22 mouse cellular contexts compared by ENCODE assay signal in the genomic region with DNA sequence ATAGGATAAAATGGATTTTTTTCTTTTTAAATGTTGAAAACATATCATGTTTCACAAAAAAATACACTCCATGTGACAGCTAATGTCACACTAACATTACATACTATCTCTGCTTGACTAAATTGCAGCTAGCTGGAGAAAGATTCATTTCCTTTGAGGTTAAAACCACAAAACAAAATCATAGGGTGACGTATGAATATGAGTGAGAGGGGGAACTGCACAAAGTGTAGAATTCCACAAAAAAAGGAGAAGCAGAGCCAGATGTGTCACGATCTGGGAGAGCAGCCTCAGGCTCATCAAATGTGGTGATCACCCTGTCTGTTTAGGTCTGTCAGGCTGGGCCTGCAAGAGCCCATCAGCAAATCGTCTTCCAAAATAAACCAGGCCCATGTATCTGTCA.
DNase-seq lines count a peak whose midpoint lies in the region; ATAC-seq and TF ChIP-seq lines count a peak whose summit lies in the region.
"Had no signal": no experiment of that assay in that cellular context is flagged by ENCODE, and none has a peak within 500 bp of the region (broad histone marks: within the 10 kb centered on the region; RNA-seq: fewer than 3 reads in every experiment).

No protein-coding gene starts in this region.

- TF ChIP-seq POLR2A in CH12.LX (IDR thresholded peaks at IDR 0.05; ENCODE audit: low read depth, low read length): no peak
- TF ChIP-seq POLR2A in cerebellum, adult 2 months (IDR thresholded peaks at IDR 0.05; ENCODE audit: borderline replicate concordance, insufficient read depth, low read length): no peak

- in situ Hi-C loops in CH12.LX (cut with MboI; ENCODE audit: low pct_ligation_motif_present, low pct_unique_long_range_greater_than_20kb, low sequenced_read_pairs): no loop called here

- no peaks in the 10 kb centered on the region for H3K36me3 ChIP-seq in CH12.LX (replicated peaks in 1 of 2; ENCODE audit: control insufficient read depth in 1 of 2, insufficient read depth in 1 of 2, low read length in 1 of 2)
- H3K36me3 ChIP-seq in intestine, embryonic 15.5 days: no peaks in the 10 kb centered on the region
- H3K36me3 ChIP-seq: heart, embryonic 15.5 days; limb, embryonic 13.5 days; liver, embryonic 13.5 days had no signal

- dilution Hi-C loops in CH12.LX (cut with MboI; ENCODE audit: extremely low pct_ligation_motif_present, extremely low pct_unique_long_range_greater_than_20kb, low sequenced_read_pairs): no loop called here

- no peaks in the 10 kb centered on the region for H3K27me3 ChIP-seq in CH12.LX (replicated peaks)
- no peaks in the 10 kb centered on the region for H3K27me3 ChIP-seq in intestine, embryonic 15.5 days (replicated peaks)
- no peaks in the 10 kb centered on the region for H3K27me3 ChIP-seq in cerebellum, adult 2 months (ENCODE audit: control insufficient read depth, insufficient read depth, low read length)
- H3K27me3 ChIP-seq: heart, embryonic 15.5 days; limb, embryonic 13.5 days; liver, embryonic 13.5 days had no signal

- TF ChIP-seq EP300 in CH12.LX (IDR thresholded peaks at IDR 0.05; ENCODE audit: low read length): 0 out of 2 replicates have a peak, but pooled peaks have one; percentile 1

- WGBS in intestine, embryonic 15.5 days: 46% methylated on average over 3 of the region's 3 CpGs
- WGBS in cerebellum, adult 2 months: 79% methylated on average over 3 of the region's 3 CpGs

- H3K9me3 ChIP-seq in CH12.LX (replicated peaks; ENCODE audit: low read length): no peaks in the 10 kb centered on the region
- no peaks in the 10 kb centered on the region for H3K9me3 ChIP-seq in intestine, embryonic 15.5 days
- H3K9me3 ChIP-seq: heart, embryonic 15.5 days; limb, embryonic 13.5 days; liver, embryonic 13.5 days had no signal

- H3K4me1 ChIP-seq in CH12.LX (ENCODE audit: control insufficient read depth in 1 of 2, insufficient read depth in 2 of 2): peaks cover 0 to 11% of the 10 kb centered on the region in 2 experiments; a peak in 1 of 4 replicates
- H3K4me1 ChIP-seq in intestine, embryonic 15.5 days (replicated peaks): no peaks in the 10 kb centered on the region
- no peaks in the 10 kb centered on the region for H3K4me1 ChIP-seq in cerebellum, adult 2 months (ENCODE audit: control insufficient read depth, insufficient read depth, low read length)
- H3K4me1 ChIP-seq: liver, embryonic 13.5 days had no signal

- no peak for TF ChIP-seq RAD21 in CH12.LX (IDR thresholded peaks at IDR 0.05; ENCODE audit: low read depth, low read length)

- no peak overlapping the region for H3K27ac ChIP-seq in CH12.LX (ENCODE audit: insufficient read depth, low read depth)
- H3K27ac ChIP-seq in intestine, embryonic 15.5 days: peak overlapping the region; percentile 40; the same call in 1 of the 2 replicates
- no peak overlapping the region for H3K27ac ChIP-seq in cerebellum, adult 2 months (ENCODE audit: insufficient read depth, low read length)
- H3K27ac ChIP-seq: gastrocnemius, adult 2 months; heart, embryonic 15.5 days; limb, embryonic 13.5 days; liver, embryonic 13.5 days had no signal

- no peak for ATAC-seq in intestine, embryonic 15.5 days
- ATAC-seq: inflammation-experienced regulatory T-cells, adult 6 months; midbrain, embryonic 16.5 days had no signal

- TF ChIP-seq CTCF in CH12.LX (conservative IDR thresholded peaks at IDR 0.05 in 1 of 2, IDR thresholded peaks at IDR 0.05 in 1 of 2; ENCODE audit: low read depth in 2 of 2, low read length in 2 of 2): no peak
- no peak for TF ChIP-seq CTCF in cerebellum, adult 2 months (IDR thresholded peaks at IDR 0.05; ENCODE audit: borderline replicate concordance, insufficient read depth, low read depth, low read length)

- no peak overlapping the region for H3K9ac ChIP-seq in CH12.LX (ENCODE audit: insufficient read depth, low read depth)
- H3K9ac ChIP-seq in intestine, embryonic 15.5 days: no peak overlapping the region
- H3K9ac ChIP-seq: heart, embryonic 15.5 days; limb, embryonic 13.5 days; liver, embryonic 13.5 days; lung, embryonic 14.5 days had no signal

- no peak overlapping the region for H3K4me3 ChIP-seq in CH12.LX (replicated peaks in 1 of 3; ENCODE audit: low read depth in 2 of 3, low read length in 2 of 3, poor library complexity in 1 of 3)
- no peak overlapping the region for H3K4me3 ChIP-seq in intestine, embryonic 15.5 days (replicated peaks)
- H3K4me3 ChIP-seq in cerebellum, adult 2 months (replicated peaks; ENCODE audit: insufficient read depth, low read depth, low read length): no peak overlapping the region
- H3K4me3 ChIP-seq: gastrocnemius, adult 2 months; heart, embryonic 15.5 days; limb, embryonic 13.5 days; liver, embryonic 13.5 days had no signal

- DNase-seq in heart, postnatal 10 days: peak; percentile 2 to 7
- DNase-seq in heart, postnatal 4 days: no peak
- peak; percentile 74 for DNase-seq in 3T3-L1 (ENCODE audit: low read depth, low spot score)
- DNase-seq in CH12.LX (ENCODE audit: extremely low read depth): peak; percentile 39
- DNase-seq in cerebellum, adult 2 months: no peak
- DNase-seq in testis, postnatal 10 days (ENCODE audit: low spot score): no peak
- DNase-seq: adrenal gland, postnatal 36 days; cerebellum, adult 11-12 months; cerebellum, postnatal 36 days; gastrocnemius, adult 2 months; liver, embryonic 13.5 days; lung, embryonic 14.5 days; lung, postnatal 4 days; right cerebral cortex, postnatal 14 days; spleen, adult 18-20 months; thymus, adult 18-20 months; thymus, postnatal 4 days had no signal

- peak overlapping the region; percentile 50; the same call in 1 of the 2 replicates for H3K4me2 ChIP-seq in CH12.LX (ENCODE audit: insufficient read depth, low read depth, poor library complexity, severe bottlenecking)
- H3K4me2 ChIP-seq in intestine, embryonic 15.5 days (replicated peaks): no peak overlapping the region
- H3K4me2 ChIP-seq: heart, embryonic 15.5 days; limb, embryonic 13.5 days; liver, embryonic 13.5 days; lung, embryonic 14.5 days had no signal

- intact Hi-C loops in heart, postnatal 10 days (cut with DNase I): no loop called here

- H3K79me2 ChIP-seq in CH12.LX (replicated peaks; ENCODE audit: control insufficient read depth, extremely low read depth, insufficient read depth, poor library complexity, severe bottlenecking): no peaks in the 10 kb centered on the region

TF ChIP-seq in CH12.LX, 34 proteins besides CTCF, POLR2A, EP300 and RAD21:
- no peak for TF ChIP-seq UBTF (IDR thresholded peaks at IDR 0.05; ENCODE audit: low read depth, low read length)
- TF ChIP-seq MAX (IDR thresholded peaks at IDR 0.05; ENCODE audit: low read length): no peak
- TF ChIP-seq USF2 (conservative IDR thresholded peaks at IDR 0.05; ENCODE audit: low read depth, low read length): no peak
- no peak for TF ChIP-seq IRF4 (IDR thresholded peaks at IDR 0.05; ENCODE audit: low read depth, low read length)
- no peak for TF ChIP-seq TBP (conservative IDR thresholded peaks at IDR 0.05; ENCODE audit: low read depth, low read length)
- TF ChIP-seq MXI1 (IDR thresholded peaks at IDR 0.05; ENCODE audit: low read depth, low read length): no peak
- no peak for TF ChIP-seq SIN3A (IDR thresholded peaks at IDR 0.05; ENCODE audit: low read length)
- TF ChIP-seq CHD1 (IDR thresholded peaks at IDR 0.05; ENCODE audit: low read depth, low read length): no peak
- no peak for TF ChIP-seq MEF2A (IDR thresholded peaks at IDR 0.05; ENCODE audit: borderline replicate concordance, low read depth, low read length)
- no peak for TF ChIP-seq GABPA (IDR thresholded peaks at IDR 0.05; ENCODE audit: insufficient replicate concordance, low read depth, low read length)
- TF ChIP-seq HCFC1 (IDR thresholded peaks at IDR 0.05; ENCODE audit: low read depth, low read length): no peak
- no peak for TF ChIP-seq ETS1 (conservative IDR thresholded peaks at IDR 0.05; ENCODE audit: low read depth, low read length)
- no peak for TF ChIP-seq NRF1 (IDR thresholded peaks at IDR 0.05; ENCODE audit: low read depth, low read length)
- TF ChIP-seq USF1 (IDR thresholded peaks at IDR 0.05; ENCODE audit: low read depth, low read length): no peak
- no peak for TF ChIP-seq TCF12 (IDR thresholded peaks at IDR 0.05; ENCODE audit: low read depth, low read length)
- no peak for TF ChIP-seq POLR2AphosphoS2 (IDR thresholded peaks at IDR 0.05; ENCODE audit: low read depth, low read length)

Comparison
In these comparisons a context has a peak if more than half of its experiments do, and no peak if none do; other contexts are left out.
1. DNase-seq: peak in heart, postnatal 10 days (2 of 2), 3T3-L1 (single experiment) and CH12.LX (single experiment); none in heart, postnatal 4 days (single experiment), cerebellum, adult 2 months (0 of 2) and testis, postnatal 10 days (single experiment).